Mouse (Mus musculus) embryonic facial prominence, embryonic 12.5 days (tissue): ENCODE data around the gene Wasf2. TPM values are rescaled to one million over a fixed set of nuclear protein-coding genes. Genes with fewer than 3 reads are reported as not detected.

ENCODE experiments used
- ATAC-seq: fragments of 200-750 bp; cut with Nextera tagmentation; 2 replicates; pipeline ENCODE4 v1.8.0; 2017; ENCODE audit not compliant: insufficient number of reproducible peaks, insufficient read depth, low FRiP score, low TSS enrichment
- H3K27ac ChIP-seq: fragments of 300-500 bp; sonication (generic); 2 replicates; pipeline ENCODE4 v1.5.1; 2016; ENCODE audit warnings: mild to moderate bottlenecking
- H3K27me3 ChIP-seq: fragments of 300-500 bp; sonication (generic); 2 replicates; pipeline ENCODE4 v1.6.1; 2016; ENCODE audit warnings: mild to moderate bottlenecking, moderate library complexity
- H3K36me3 ChIP-seq: fragments of 300-500 bp; sonication (generic); 2 replicates; pipeline ENCODE4 v1.6.1; 2016; ENCODE audit warnings: mild to moderate bottlenecking
- H3K4me1 ChIP-seq: fragments of 300-500 bp; sonication (generic); 2 replicates; pipeline ENCODE4 v1.6.1; 2016
- H3K4me2 ChIP-seq: fragments of 300-500 bp; sonication (generic); replicated peaks from 2 replicates; pipeline ENCODE4 v1.6.1; 2016; ENCODE audit warnings: mild to moderate bottlenecking, moderate library complexity
- H3K4me3 ChIP-seq: fragments of 300-500 bp; sonication (generic); 2 replicates; pipeline ENCODE4 v1.5.1; 2016; ENCODE audit warnings: mild to moderate bottlenecking
- H3K9ac ChIP-seq: fragments of 300-500 bp; sonication (generic); 2 replicates; pipeline ENCODE4 v1.6.1; 2016; ENCODE audit warnings: mild to moderate bottlenecking, moderate library complexity
- H3K9me3 ChIP-seq: fragments of 300-500 bp; sonication (generic); 2 replicates; pipeline ENCODE4 v1.6.1; 2016; ENCODE audit warnings: mild to moderate bottlenecking, moderate library complexity
- WGBS: fragments of 180-500 bp; shearing (Covaris S2); methylation state at CpG from one replicate; pipeline ENCODE4 v1.1.7; 2016; 5-methylcytosine and 5-hydroxymethylcytosine counted together
- polyA plus RNA-seq: library from polyadenylated mRNA; unstranded; fragments of >200 nt; fragmentation: Nextera tagmentation; extraction: Ambion mirVana; gene quantifications from 2 replicates; pipeline ENCODE4 v1.2.1, GENCODE M21; 2016

The Wasf2 gene
- polyA plus RNA-seq, 1 experiment from 2014 or later = 88.4 TPM

DNA sequence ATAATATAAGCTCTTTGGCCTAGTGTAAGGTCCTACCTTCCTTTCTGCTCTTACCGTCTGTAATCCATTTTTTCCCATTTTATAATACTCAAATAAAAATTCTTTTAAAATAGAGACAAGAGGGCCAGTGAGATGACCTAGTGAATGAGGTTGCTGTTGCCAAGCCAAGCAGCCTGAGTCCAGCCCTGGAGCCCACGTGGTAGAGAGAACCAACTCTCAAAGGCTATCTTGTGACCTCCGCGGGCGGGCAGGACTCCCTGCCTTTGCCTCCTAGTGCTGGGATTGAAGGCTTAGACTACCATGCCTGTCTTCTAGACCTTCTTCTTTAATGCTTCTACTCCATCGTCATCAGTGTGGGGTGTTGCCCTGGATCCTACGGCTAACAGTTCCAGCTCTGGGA lies 49.0 kb downstream of the Wasf2 start:
- Histone ChIP-seq H3K4me1 (peaks cover 19% of the 10 kb centered on the region), H3K9ac (no peak overlapping the region), H3K9me3 (no peaks in the 10 kb centered on the region), H3K4me2 (no peak overlapping the region), H3K4me3 (no peak overlapping the region), H3K36me3 (peaks cover 30% of the 10 kb centered on the region), H3K27ac (no peak overlapping the region), H3K27me3 (no peaks in the 10 kb centered on the region)
- 93% methylated on average over 7 of the region's 7 CpGs for WGBS
- no peak for ATAC-seq

DNA sequence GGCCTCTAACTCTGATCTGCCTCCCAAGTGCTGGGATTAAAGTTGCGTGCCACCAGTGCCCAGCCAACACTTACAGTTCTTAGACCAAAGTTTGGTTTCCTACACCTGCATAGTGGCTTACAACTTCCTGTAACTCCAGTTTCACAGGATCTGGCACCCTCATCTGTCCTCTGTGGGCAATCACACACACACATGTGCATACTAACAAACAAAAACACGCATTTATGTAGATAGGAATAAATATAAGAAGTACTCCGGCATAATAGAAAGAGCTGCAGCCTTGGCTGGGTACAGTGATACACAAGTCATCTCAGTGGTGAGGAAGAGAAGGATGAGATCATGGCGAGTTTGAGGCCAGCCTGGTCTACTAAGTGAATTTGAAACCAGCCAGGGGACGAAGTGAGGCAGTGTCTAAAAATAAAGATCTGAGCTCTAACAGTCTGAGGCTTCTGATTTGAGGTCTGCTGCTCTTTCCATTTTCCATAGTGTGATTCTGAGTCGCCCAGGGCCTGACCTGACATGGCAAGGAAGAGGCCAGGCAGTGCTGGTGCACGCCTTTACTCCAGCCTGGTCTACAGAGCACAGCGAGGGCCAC lies 52.2 kb downstream of the Wasf2 start:
- no peaks in the 10 kb centered on the region for H3K27me3 ChIP-seq
- ATAC-seq = no peak
- H3K4me1 ChIP-seq = peaks cover 32% of the 10 kb centered on the region
- no peaks in the 10 kb centered on the region for H3K9me3 ChIP-seq
- 89% methylated on average over 8 of the region's 8 CpGs for WGBS
- H3K4me3 ChIP-seq = no peak overlapping the region
- H3K27ac ChIP-seq = no peak overlapping the region
- peaks cover 36% of the 10 kb centered on the region for H3K36me3 ChIP-seq
- no peak overlapping the region for H3K4me2 ChIP-seq
- H3K9ac ChIP-seq = no peak overlapping the region

DNA sequence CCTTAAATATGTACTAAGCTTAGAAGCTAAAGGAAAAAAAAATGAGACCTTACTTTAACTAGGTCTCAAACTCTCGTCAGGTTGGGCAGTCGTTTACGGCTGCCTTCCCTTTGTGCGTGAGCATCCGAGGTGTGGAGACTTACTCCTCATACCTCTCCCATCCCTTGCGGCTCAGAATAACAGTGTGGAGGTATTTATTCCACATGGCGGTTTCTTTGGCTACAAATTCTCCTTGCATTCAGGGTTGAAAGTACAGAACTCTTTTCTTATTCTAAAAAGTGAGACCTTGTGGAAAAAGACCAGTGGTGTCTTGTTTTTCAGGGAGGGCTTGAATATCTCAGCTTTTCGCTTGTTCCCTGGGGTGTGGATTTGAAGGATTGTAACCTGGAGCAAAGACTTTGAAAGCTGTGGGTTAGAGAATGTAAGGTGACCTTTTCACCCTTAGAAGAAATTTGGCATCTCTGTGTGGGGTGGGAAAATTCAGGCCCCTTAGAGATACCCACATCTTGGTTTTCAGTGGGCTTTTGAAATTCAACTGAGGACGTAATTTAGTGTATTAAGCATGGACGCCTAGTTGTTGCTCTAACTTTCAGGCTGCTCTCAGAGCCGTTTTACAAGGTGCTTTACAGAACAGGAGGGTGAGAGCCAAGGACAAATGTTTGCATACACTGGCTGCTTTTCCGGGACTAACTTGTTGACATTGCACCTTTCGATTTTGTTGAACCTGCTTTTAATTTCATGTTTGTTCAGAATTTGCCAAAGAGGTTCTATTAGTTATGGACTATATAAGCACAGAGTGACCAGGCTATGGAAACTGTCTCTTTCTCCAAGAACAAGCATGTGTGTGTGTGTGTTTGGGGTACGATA lies 54.0 kb downstream of the Wasf2 start:
- Histone ChIP-seq H3K9me3 (no peaks in the 10 kb centered on the region), H3K4me3 (no peak overlapping the region), H3K4me1 (peaks cover 32% of the 10 kb centered on the region), H3K27me3 (no peaks in the 10 kb centered on the region), H3K27ac (peak overlapping the region; percentile 83), H3K4me2 (no peak overlapping the region), H3K9ac (no peak overlapping the region), H3K36me3 (peaks cover 42% of the 10 kb centered on the region)
- no peak for ATAC-seq
- 50% methylated on average over 14 of the region's 14 CpGs for WGBS

DNA sequence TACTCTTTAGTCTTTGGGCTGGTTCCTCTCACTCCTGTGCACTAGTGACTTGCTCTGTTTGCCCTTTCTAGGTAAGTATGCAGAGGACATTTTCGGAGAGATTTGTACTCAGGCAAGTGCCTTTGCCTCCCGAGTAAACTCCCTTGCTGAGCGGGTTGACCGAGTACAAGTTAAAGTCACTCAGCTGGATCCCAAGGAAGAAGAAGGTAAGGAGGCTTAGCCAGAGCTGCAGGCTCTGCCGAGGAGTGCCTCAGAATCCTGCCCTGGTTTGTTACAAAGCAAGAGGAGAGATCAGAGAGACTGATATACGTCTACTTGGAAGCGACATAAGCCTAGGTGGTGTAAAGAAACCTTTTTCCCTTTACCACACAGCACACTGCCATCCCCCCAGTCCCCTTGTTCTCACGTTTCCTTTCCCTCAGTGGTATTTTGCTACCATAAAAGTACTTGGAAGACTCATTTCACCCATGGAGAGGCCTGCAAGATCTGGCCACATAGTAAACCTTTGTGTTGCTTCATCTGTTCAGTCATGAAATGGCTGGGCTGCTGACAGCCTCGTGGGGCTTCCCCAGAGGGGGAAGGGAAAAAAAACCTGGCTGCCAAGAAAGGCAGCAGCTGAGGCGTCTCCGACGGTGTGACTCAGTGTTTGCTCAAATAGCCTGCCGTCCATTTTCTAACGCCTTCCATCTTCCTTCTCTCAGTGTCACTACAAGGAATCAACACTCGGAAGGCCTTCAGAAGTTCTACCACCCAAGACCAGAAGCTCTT lies 54.8 kb downstream of the Wasf2 start:
- no peak overlapping the region for H3K4me3 ChIP-seq
- peaks cover 32% of the 10 kb centered on the region for H3K4me1 ChIP-seq
- ATAC-seq = no peak
- H3K9me3 ChIP-seq = no peaks in the 10 kb centered on the region
- no peak overlapping the region; the same call in 1 of the 2 replicates for H3K4me2 ChIP-seq
- H3K36me3 ChIP-seq = peaks cover 44% of the 10 kb centered on the region
- no peak overlapping the region for H3K9ac ChIP-seq
- H3K27ac ChIP-seq = peak overlapping the region; percentile 83
- no peaks in the 10 kb centered on the region for H3K27me3 ChIP-seq
- 37% methylated on average over 15 of the region's 15 CpGs for WGBS

DNA sequence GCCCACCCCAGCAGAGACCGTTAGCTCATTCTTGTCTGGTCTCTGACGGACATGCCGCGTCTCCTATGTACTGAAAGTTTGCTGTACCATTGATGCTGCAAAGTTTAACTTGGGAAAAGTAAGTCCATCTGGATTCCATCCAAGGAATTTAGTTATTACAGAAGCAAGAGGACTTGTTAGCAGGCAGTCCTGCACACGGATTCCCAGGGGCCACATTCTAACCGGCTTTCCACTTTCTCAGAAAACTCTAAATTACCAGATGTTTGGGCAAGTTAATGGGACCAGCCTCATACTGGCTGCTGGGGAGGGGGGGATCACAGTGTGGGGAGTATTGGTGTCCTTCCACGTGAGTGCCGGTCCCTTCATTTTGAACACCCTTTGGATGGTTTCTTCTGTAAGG lies 55.6 kb downstream of the Wasf2 start:
- Histone ChIP-seq H3K27me3 (no peaks in the 10 kb centered on the region), H3K36me3 (peaks cover 52% of the 10 kb centered on the region), H3K4me3 (no peak overlapping the region), H3K9me3 (no peaks in the 10 kb centered on the region), H3K27ac (peak overlapping the region; percentile 83), H3K9ac (no peak overlapping the region), H3K4me2 (no peak overlapping the region), H3K4me1 (peaks cover 32% of the 10 kb centered on the region)
- WGBS = 54% methylated on average over 8 of the region's 8 CpGs
- ATAC-seq = no peak

DNA sequence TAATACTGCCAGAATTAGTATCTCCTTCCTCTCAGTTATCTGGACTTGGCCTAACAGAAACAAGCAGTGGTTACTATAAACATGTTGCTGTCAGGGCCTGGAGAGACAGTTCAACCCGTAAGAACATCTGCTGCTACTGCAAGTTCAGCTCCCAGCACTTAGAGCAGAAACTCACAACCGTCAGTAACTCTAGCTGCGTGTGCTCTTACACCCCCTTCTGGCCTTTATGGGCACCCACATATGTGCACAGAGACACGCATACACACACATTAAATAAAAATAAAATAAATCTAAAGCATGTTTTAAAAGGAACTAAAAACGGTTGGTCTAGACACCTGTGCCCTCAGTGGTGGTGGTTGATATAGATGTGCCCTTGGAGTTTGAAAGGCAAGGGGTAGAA lies 56.6 kb downstream of the Wasf2 start:
- H3K4me1 ChIP-seq = peaks cover 32% of the 10 kb centered on the region
- ATAC-seq = no peak
- H3K4me3 ChIP-seq = no peak overlapping the region
- peaks cover 62% of the 10 kb centered on the region for H3K36me3 ChIP-seq
- 94% methylated on average over 5 of the region's 5 CpGs for WGBS
- H3K9me3 ChIP-seq = no peaks in the 10 kb centered on the region
- no peak overlapping the region for H3K27ac ChIP-seq
- H3K27me3 ChIP-seq = no peaks in the 10 kb centered on the region
- no peak overlapping the region for H3K9ac ChIP-seq
- H3K4me2 ChIP-seq = no peak overlapping the region

DNA sequence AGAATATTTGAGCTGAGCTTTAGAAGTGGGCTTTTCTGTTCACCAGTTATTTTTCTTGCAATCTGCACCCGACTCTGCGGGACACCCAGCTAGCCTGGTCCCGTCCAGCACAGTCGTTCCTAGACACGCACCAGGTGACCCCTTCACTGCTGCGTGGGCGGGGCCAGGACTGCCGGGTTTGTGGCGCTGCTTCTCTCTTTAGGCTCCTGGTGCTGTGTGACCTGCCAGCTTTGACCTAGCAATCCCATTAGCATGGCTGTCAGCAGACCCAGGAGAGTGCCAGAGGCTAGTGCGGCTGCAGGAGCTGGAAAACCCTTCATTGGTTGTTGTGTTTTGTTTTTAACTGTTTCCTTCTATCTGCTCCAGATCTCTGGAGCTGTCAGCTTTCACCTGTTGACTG lies 59.1 kb downstream of the Wasf2 start:
- Histone ChIP-seq H3K9me3 (no peaks in the 10 kb centered on the region), H3K36me3 (peaks cover 84% of the 10 kb centered on the region), H3K4me2 (no peak overlapping the region), H3K4me3 (no peak overlapping the region), H3K9ac (no peak overlapping the region), H3K4me1 (peaks cover 21% of the 10 kb centered on the region), H3K27ac (no peak overlapping the region), H3K27me3 (no peaks in the 10 kb centered on the region)
- WGBS = 72% methylated on average over 10 of the region's 10 CpGs
- ATAC-seq = no peak

DNA sequence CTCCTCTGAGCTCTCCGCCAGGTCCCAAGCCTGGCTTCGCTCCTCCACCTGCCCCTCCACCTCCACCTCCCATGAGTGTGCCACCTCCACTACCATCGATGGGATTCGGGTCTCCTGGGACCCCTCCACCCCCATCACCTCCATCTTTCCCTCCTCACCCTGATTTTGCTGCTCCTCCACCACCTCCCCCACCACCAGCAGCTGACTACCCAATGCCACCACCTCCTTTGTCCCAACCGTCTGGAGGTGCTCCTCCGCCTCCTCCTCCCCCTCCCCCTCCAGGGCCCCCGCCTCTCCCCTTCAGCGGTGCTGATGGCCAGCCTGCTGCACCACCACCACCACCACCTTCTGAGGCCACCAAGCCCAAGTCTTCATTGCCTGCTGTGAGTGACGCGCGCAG lies 64.2 kb downstream of the Wasf2 start:
- H3K9me3 ChIP-seq = no peaks in the 10 kb centered on the region
- 82% methylated on average over 11 of the region's 11 CpGs for WGBS
- ATAC-seq = no peak
- no peak overlapping the region for H3K4me3 ChIP-seq
- H3K36me3 ChIP-seq = peaks cover 66% of the 10 kb centered on the region
- H3K9ac ChIP-seq = no peak overlapping the region
- no peaks in the 10 kb centered on the region for H3K27me3 ChIP-seq
- H3K4me2 ChIP-seq = no peak overlapping the region
- peaks cover 33% of the 10 kb centered on the region for H3K4me1 ChIP-seq
- no peak overlapping the region for H3K27ac ChIP-seq

DNA sequence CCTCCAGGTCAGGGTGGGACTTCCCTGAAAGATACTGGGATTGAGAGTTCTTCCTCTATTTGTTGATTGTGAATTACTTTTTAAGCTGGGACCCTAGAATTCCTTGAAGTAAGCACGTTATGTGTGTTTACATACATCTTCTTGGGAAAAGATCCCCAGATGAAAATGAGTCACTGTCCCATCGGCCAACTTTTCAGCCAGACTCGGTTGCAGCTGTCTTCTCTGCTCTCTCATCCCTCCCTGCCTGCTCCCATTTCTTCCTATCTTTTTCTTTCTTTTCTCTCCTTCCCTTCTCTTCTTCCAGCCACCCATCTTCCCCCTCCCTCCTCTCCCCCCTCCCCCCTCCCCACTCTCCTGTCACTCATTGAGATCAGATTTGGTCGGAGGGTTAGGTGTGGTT lies 64.7 kb downstream of the Wasf2 start:
- H3K4me1 ChIP-seq = peaks cover 38% of the 10 kb centered on the region
- H3K4me2 ChIP-seq = no peak overlapping the region
- H3K36me3 ChIP-seq = peaks cover 61% of the 10 kb centered on the region
- WGBS = 69% methylated on average over 4 of the region's 4 CpGs
- ATAC-seq = no peak
- no peaks in the 10 kb centered on the region for H3K9me3 ChIP-seq
- no peak overlapping the region for H3K4me3 ChIP-seq
- no peak overlapping the region for H3K27ac ChIP-seq
- H3K9ac ChIP-seq = no peak overlapping the region
- H3K27me3 ChIP-seq = no peaks in the 10 kb centered on the region

DNA sequence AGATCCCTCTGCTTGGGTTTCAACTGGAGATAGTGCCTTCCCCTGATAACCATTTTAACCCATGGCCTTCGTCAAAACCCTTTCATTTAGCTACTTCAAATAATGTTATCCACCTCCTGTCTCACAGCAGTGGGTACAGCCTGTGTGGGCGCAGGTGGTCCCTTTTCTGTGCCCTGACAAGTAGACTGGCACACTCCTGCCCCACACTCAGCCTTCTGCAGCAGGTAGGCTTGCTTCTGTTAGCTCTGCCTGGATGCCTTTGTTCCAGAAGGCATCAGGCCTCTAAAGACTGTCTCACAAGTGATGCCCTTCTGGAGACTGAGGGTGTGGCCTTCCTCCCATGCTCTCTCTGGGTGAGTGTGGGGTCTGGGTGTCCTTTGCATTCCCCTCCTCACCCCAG lies 65.8 kb downstream of the Wasf2 start:
- no peak overlapping the region for H3K27ac ChIP-seq
- H3K4me3 ChIP-seq = no peak overlapping the region
- H3K27me3 ChIP-seq = no peaks in the 10 kb centered on the region
- H3K36me3 ChIP-seq = peaks cover 49% of the 10 kb centered on the region
- no peak overlapping the region for H3K9ac ChIP-seq
- H3K9me3 ChIP-seq = no peaks in the 10 kb centered on the region
- WGBS = 86% methylated on average over 2 of the region's 2 CpGs
- no peak for ATAC-seq
- H3K4me2 ChIP-seq = no peak overlapping the region
- peaks cover 49% of the 10 kb centered on the region for H3K4me1 ChIP-seq

DNA sequence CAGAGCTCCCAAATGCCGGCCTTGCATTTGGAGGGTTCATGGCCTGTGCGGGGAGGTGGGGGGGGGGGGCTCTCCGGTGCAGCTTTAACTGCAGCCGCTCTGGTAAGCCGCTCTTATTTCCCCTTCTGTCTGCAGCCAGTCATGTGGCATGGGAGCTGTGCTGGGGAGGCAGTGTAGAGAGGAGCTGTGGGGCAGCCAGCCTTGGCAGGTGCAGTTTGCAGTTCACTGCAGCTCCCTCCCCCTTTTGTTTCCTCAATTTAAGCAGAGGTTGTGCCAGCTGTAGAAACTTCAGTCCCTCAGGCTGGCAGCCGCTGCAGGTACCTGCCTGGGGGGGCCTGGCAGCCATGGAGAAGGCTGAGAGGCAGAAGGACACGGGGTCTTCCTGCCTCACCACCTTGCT lies 66.5 kb downstream of the Wasf2 start:
- no peak for ATAC-seq
- H3K36me3 ChIP-seq = peaks cover 42% of the 10 kb centered on the region
- no peaks in the 10 kb centered on the region for H3K27me3 ChIP-seq
- H3K9me3 ChIP-seq = no peaks in the 10 kb centered on the region
- H3K4me1 ChIP-seq = peaks cover 56% of the 10 kb centered on the region
- whole genome bisulfite sequencing = 24% methylated on average over 7 of the region's 7 CpGs
- peak overlapping the region; percentile 78 for H3K27ac ChIP-seq
- no peak overlapping the region for H3K4me2 ChIP-seq
- H3K4me3 ChIP-seq = no peak overlapping the region
- no peak overlapping the region for H3K9ac ChIP-seq

DNA sequence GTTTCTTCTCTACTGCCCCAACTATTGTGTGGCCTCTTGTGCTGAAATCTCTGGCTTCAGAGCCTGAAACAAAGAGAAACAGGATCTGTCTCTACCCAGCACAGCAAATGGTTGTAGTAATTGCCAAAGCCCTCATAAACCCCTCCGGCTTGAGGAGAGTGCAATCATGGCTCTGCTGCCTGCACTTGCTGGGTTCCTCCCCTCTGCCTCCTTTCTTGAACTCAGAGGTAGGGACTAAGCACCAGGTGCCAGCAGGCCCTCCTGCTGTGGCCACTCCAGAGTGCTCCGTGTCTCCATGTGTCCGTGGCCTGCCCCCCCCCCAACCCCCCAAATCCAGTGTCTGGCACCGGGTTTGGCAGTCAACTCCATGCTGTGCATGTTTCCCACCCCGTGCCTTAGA lies 67.0 kb downstream of the Wasf2 start:
- peaks cover 39% of the 10 kb centered on the region for H3K36me3 ChIP-seq
- peak overlapping the region; percentile 15; the same call in 1 of the 2 replicates for H3K9ac ChIP-seq
- H3K9me3 ChIP-seq = no peaks in the 10 kb centered on the region
- H3K4me2 ChIP-seq = no peak overlapping the region
- peaks cover 57% of the 10 kb centered on the region for H3K4me1 ChIP-seq
- H3K27ac ChIP-seq = peak overlapping the region; percentile 78
- ATAC-seq = no peak
- 15% methylated on average over 5 of the region's 5 CpGs for WGBS
- no peaks in the 10 kb centered on the region for H3K27me3 ChIP-seq
- no peak overlapping the region for H3K4me3 ChIP-seq
